Mouse (Mus musculus): ENCODE measurements around the gene Kdelc1. TPM values are rescaled to one million over a fixed set of nuclear protein-coding genes. Genes with fewer than 3 reads are reported as not detected.

The Kdelc1 gene
- total RNA-seq (2014; fragmentation: Nextera tagmentation): 21.6 and 27.2 TPM in 2 replicates
- 20.1 and 22.8 TPM in 2 replicates for total RNA-seq (2017)

- peak; percentile 93 for ATAC-seq (replicated peaks; ENCODE audit: low FRiP score, low TSS enrichment, poor library complexity, severe bottlenecking)
These were observed at the start of gene Kdelc1, which contains the start of gene Bivm for GRCm38 (mm10) chr1:44118239-44119054. Gene Kdelc1, minus strand, starts transcription at chr1:44118808. Gene Bivm, plus strand, starts transcription at chr1:44118957.

GRCm38 (mm10) chr1:44167859-44168383, 49.3 kb upstream of the Kdelc1 start:
- ATAC-seq (replicated peaks; ENCODE audit: low FRiP score, low TSS enrichment, poor library complexity, severe bottlenecking): 0 out of 2 replicates have a peak, but pooled peaks have one; percentile 30

- no peak for ATAC-seq (replicated peaks; ENCODE audit: low FRiP score, low TSS enrichment, poor library complexity, severe bottlenecking)
These were observed 43.8 kb upstream of the Kdelc1 start for GRCm38 (mm10) chr1:44162389-44162788.

- ATAC-seq (replicated peaks; ENCODE audit: low FRiP score, low TSS enrichment, poor library complexity, severe bottlenecking): no peak
These were observed 43.2 kb upstream of the Kdelc1 start for GRCm38 (mm10) chr1:44161818-44162217.

GRCm38 (mm10) chr1:44158317-44158716, 39.7 kb upstream of the Kdelc1 start:
- no peak for ATAC-seq (replicated peaks; ENCODE audit: low FRiP score, low TSS enrichment, poor library complexity, severe bottlenecking)

GRCm38 (mm10) chr1:44155287-44155686, 36.7 kb upstream of the Kdelc1 start:
- ATAC-seq (replicated peaks; ENCODE audit: low FRiP score, low TSS enrichment, poor library complexity, severe bottlenecking): peak; percentile 84

GRCm38 (mm10) chr1:44148706-44149105, 30.1 kb upstream of the Kdelc1 start:
- ATAC-seq (replicated peaks; ENCODE audit: low FRiP score, low TSS enrichment, poor library complexity, severe bottlenecking): no peak

GRCm38 (mm10) chr1:44147563-44148381, 29.2 kb upstream of the Kdelc1 start, which contains the start of gene Ercc5:
Gene Ercc5, plus strand, starts transcription at chr1:44147744.
- ATAC-seq (replicated peaks; ENCODE audit: low FRiP score, low TSS enrichment, poor library complexity, severe bottlenecking): peak; percentile 97

- ATAC-seq (replicated peaks; ENCODE audit: low FRiP score, low TSS enrichment, poor library complexity, severe bottlenecking): no peak
These were observed 24.1 kb upstream of the Kdelc1 start for GRCm38 (mm10) chr1:44142747-44143146.

- no peak for ATAC-seq (replicated peaks; ENCODE audit: low FRiP score, low TSS enrichment, poor library complexity, severe bottlenecking)
These were observed 21.6 kb upstream of the Kdelc1 start for GRCm38 (mm10) chr1:44140232-44140631.

- ATAC-seq (replicated peaks; ENCODE audit: low FRiP score, low TSS enrichment, poor library complexity, severe bottlenecking): no peak
These were observed 11.4 kb upstream of the Kdelc1 start for GRCm38 (mm10) chr1:44129929-44130581.

- ATAC-seq (replicated peaks; ENCODE audit: low FRiP score, low TSS enrichment, poor library complexity, severe bottlenecking): no peak
These were observed 7.0 kb upstream of the Kdelc1 start for GRCm38 (mm10) chr1:44125590-44125989.

- ATAC-seq (replicated peaks; ENCODE audit: low FRiP score, low TSS enrichment, poor library complexity, severe bottlenecking): no peak
These were observed 3.6 kb upstream of the Kdelc1 start for GRCm38 (mm10) chr1:44122256-44122655.

- no peak for ATAC-seq (replicated peaks; ENCODE audit: low FRiP score, low TSS enrichment, poor library complexity, severe bottlenecking)
These were observed 1.4 kb upstream of the Kdelc1 start for GRCm38 (mm10) chr1:44120074-44120406.

- ATAC-seq (replicated peaks; ENCODE audit: low FRiP score, low TSS enrichment, poor library complexity, severe bottlenecking): peak; percentile 78
These were observed 829 bp upstream of the Kdelc1 start for GRCm38 (mm10) chr1:44119201-44120073.

GRCm38 (mm10) chr1:44117571-44117970, 1.0 kb downstream of the Kdelc1 start:
- ATAC-seq (replicated peaks; ENCODE audit: low FRiP score, low TSS enrichment, poor library complexity, severe bottlenecking): no peak

GRCm38 (mm10) chr1:44102939-44103338, 15.7 kb downstream of the Kdelc1 start:
- ATAC-seq (replicated peaks; ENCODE audit: low FRiP score, low TSS enrichment, poor library complexity, severe bottlenecking): no peak

GRCm38 (mm10) chr1:44102259-44102717, 16.3 kb downstream of the Kdelc1 start, which contains the start of gene Tex30:
Gene Tex30, minus strand, starts transcription at chr1:44102441.
- peak; percentile 94 for ATAC-seq (replicated peaks; ENCODE audit: low FRiP score, low TSS enrichment, poor library complexity, severe bottlenecking)
